In the genomic region with DNA sequence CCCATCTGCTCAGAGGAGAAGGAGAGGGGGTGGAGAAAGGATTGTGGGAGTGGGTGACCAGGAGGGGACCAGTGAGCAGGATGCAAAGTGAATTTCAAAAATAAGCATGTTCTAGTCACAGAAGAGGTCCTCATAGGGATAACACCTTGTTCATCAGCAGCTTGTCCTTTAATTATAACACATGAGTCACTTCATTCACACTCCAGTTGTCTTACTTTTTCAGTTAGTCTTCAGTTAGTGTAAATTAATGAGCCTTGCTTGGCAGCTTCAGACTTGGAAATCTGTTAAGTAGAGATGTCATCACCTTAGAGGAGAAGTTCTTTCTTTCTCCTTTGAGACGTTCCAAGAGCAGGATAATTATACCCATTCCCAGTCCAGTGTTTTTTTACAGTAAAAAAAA, we compare ENCODE assay signal across 18 mouse cellular contexts.
"Had no signal": no experiment of that assay in that cellular context is flagged by ENCODE, and none has a peak within 500 bp of the region (broad histone marks: within the 10 kb centered on the region; RNA-seq: fewer than 3 reads in every experiment).

No protein-coding gene starts in this region.

- H3K9me3 ChIP-seq: kidney, embryonic 15.5 days; liver, embryonic 13.5 days; neural tube, embryonic 12.5 days; neural tube, embryonic 15.5 days had no signal

- H3K27me3 ChIP-seq: kidney, embryonic 15.5 days; liver, embryonic 13.5 days; neural tube, embryonic 12.5 days; neural tube, embryonic 15.5 days had no signal

- H3K9ac ChIP-seq: kidney, embryonic 15.5 days; liver, embryonic 13.5 days; neural tube, embryonic 12.5 days; neural tube, embryonic 15.5 days had no signal

- H3K4me1 ChIP-seq: kidney, embryonic 15.5 days; liver, embryonic 13.5 days; neural tube, embryonic 12.5 days; neural tube, embryonic 15.5 days had no signal

- H3K36me3 ChIP-seq: kidney, embryonic 15.5 days; liver, embryonic 13.5 days; neural tube, embryonic 12.5 days; neural tube, embryonic 15.5 days had no signal

- H3K4me3 ChIP-seq: kidney, embryonic 15.5 days; left cerebral cortex, adult 2 months; liver, embryonic 13.5 days; neural tube, embryonic 12.5 days; neural tube, embryonic 15.5 days had no signal

- DNase-seq: kidney, postnatal 10 days; kidney, postnatal 36 days; layer of hippocampus, postnatal 36 days; liver, embryonic 13.5 days; lung, adult 2 months; lung, postnatal 14 days; lung, postnatal 4 days; midbrain, embryonic 14.5 days; right cerebral cortex, adult 18-20 months; right cerebral cortex, postnatal 14 days; right cerebral cortex, postnatal 4 days; thymus, postnatal 25 days had no signal

- H3K4me2 ChIP-seq: kidney, embryonic 15.5 days; liver, embryonic 13.5 days; midbrain, embryonic 11.5 days; neural tube, embryonic 12.5 days; neural tube, embryonic 15.5 days had no signal

- H3K27ac ChIP-seq: kidney, embryonic 15.5 days; left cerebral cortex, adult 2 months; liver, embryonic 13.5 days; neural tube, embryonic 12.5 days; neural tube, embryonic 15.5 days; stomach, postnatal 0 days had no signal
